Mouse (Mus musculus) T-helper 2 cell (primary cell): ENCODE measurements around the gene Stx18.

Source experiments
- in situ Hi-C: fragments of 300-600 bp; cut with MboI, MseI; formaldehyde crosslinking; loops from one replicate; pipeline ENCODE4 v1.15.1; 2025; ENCODE audit warnings: high pct_unique_total_duplicates

Stx18 gene

DNA sequence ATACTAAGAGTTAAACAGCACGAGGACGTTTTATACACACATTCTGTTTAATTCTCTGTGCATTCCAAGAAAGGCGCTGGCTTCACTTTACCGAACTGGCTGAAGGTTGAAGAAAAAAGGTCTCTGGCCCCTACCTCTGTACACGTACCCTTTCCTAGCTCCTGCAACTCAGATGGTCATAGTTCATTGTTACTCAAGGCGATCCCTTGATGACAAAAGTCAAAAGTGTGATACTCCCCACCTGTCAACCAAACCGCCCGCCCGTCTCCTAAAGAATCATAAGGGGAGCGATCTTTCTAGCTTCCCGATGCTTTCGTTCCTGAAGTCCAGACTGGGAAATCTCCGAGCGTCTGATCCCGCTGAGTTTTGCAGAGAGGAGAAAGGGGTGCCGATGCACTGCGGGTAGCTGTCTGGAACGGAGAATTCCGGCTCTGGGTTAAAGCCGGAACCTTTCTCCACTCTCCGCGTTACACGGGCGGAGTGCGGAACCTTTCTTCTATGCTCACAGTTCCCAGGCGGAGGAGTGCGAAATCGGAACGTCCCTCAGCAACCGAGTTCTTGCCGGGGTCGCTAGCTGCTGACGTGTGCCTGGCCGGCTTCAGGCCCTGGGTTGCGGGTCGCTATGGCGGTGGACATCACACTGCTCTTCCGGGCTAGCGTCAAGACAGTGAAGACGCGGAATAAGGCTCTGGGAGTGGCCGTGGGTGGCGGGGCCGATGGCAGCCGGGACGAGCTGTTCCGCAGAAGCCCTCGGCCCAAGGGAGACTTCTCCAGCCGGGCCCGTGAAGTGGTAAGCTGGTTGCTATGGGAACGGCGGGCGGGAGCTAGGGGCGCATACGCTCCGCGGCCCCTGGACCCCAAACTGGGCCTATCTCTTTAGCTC lies at the start of gene Stx18:
Gene Stx18 (plus strand): TSS at position 33 of the 883 bp plus-strand sequence.
- in situ Hi-C loops: no loop called here

DNA sequence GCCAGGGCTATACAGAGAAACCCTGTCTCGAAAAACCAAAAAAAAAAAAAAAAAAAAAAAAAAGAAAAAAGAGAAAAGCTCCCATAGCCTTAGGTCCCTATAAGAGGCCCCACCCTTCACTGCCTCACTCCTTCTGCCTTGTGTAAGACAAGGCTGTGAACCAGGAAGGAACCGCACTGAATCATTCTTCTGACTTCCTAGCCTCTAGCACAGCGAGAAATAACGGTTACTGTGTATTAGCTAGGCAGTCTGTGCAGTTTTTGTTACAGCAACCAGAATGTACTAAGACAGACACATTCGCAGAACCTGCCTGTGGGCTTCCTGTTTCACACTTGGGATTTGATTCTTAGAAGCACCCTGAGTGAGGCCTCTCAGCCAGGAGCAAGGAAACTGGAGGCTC lies 46.2 kb upstream of the Stx18 start:
- in situ Hi-C loops: no loop called here

DNA sequence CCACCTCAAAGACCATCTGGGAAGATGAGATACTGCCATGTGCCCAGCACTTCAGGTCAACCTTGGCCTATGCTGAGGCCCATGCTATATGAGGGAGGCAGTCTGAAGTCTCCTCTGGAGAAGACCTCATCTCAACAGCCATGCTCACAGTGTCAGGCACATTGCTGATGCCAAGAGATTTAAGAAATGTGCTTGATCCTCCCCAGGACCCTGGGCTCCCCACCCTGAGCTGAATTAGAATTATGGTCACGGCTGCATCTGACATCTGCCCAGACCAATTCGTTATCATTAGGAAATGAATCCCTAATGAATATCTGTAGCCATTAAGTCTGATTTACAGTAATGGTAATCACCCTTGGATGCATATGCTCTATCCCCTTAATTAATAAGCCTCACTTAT lies 39.7 kb upstream of the Stx18 start:
- in situ Hi-C loops: loop anchor here (5.0 kb wide), 1 partner anchor 62 kb away; no protein-coding TSS in a partner anchor

DNA sequence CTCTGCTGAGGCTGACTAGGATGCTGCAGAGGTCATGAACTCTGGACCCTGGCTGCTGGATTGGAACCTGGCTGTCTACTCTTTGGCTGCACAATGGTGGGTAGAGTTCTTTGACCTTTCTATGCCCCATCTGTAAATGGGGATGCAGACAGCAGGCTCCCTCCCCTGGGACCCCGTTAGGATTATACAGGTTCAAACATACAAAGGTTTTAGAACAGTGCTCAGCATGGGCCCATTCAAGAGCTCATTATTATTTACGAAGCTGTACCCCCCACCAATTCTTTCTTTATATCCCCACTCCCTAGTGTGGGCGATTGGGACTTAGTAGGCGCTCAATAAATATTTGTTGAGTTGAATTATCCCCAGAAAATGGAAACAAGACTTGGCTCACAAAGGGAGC lies 36.0 kb upstream of the Stx18 start:
- in situ Hi-C loops: no loop called here

DNA sequence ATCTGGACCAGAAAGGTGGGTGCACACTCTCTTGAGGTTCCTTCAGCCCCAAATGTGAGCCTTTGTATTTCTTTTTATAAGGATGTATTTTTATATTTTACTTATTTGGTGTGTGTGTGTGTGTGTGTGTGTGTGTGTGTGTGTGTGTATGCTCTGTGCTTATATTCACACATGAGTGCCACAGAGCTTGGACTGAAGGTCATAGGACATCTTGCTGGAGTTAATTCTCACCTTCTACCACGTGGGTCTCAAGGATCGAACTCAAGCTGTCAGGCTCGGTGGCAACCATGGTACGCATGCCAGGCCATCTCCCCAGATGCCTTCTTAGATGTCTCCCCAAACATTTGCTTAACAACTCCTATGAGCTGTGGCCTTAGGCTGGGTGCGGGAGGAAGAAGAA lies 33.8 kb upstream of the Stx18 start:
- in situ Hi-C loops: no loop called here

DNA sequence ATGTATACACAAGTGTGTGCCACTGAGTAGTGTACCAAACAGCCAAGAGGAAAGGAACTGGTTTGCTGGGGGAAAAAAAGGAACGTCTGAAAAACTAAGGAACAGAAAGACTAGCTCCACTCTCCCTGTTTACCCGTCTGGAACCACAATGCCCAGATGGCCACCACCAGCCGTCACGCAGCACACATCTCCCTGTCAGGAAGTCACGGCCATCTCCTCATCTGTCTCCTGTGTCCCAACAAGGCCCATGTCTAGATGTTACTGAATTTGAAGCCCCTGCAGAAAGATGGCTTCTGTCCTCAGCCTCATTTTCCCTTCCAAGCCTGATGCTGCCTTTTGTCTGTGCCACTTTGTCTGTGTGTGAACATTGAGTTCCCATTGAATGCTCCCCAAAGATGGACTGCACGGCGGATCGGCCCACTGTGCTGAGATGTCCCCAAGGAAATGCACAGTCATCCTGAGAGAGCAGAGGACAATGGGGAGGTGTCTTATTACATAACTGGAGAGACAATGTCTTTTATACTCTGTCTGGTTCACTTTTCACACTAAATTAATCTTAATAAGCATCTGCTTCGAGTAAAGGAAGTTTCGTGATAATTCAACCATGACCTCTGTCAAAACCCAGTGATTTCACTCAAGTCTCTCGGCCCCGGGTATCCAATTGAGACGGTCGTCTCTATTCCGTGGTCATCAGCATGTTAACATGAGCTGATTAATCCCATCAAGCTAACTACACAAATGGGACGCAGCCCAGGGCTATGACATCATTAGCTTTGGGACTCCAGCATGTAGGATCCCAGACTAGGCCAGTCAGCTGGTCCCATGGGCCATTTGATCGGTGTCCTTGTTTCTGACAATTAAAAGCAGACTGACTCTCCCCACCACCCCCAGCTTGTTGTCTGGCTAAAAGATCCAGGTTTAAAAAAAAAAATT lies 31.9 kb upstream of the Stx18 start:
- in situ Hi-C loops: no loop called here

DNA sequence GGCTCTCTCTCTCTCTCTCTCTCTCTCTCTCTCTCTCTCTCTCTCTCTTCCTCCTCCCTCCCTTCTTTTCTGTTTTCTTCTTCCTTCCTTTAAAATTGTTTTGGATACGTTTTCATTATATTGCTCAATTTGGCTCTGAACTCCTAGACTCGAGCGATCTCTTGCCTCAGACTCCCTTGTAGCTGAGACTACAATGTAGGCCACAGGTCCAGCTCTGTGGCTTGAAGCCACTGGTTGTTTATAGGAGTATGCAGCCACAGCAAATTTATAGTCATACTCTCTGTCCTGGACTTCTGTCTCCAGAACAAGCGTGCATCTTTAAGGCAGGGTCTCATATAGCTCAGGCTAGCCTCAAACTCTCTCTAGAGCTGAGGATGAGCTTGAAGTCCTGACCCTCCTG lies 29.5 kb upstream of the Stx18 start:
- in situ Hi-C loops: no loop called here

DNA sequence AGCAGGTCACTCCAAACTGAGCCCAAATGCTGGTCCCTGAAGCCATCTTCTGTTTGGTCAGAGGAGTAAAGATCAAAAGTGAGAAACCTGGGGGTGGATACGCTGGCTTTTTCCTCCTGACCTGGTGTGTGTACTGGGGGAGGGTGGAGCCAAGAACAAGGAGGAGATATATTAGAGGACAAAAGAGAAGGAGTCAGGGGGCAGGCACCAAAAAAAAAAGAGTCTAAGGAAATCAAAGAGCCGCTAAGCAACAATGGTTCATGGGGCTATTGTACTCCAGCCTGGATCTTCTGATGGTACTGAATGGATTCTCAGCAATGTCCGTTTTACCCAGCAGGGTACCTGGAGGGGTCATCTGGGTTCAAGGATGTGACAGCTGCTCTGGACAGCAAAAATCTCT lies 23.6 kb upstream of the Stx18 start:
- in situ Hi-C loops: no loop called here

DNA sequence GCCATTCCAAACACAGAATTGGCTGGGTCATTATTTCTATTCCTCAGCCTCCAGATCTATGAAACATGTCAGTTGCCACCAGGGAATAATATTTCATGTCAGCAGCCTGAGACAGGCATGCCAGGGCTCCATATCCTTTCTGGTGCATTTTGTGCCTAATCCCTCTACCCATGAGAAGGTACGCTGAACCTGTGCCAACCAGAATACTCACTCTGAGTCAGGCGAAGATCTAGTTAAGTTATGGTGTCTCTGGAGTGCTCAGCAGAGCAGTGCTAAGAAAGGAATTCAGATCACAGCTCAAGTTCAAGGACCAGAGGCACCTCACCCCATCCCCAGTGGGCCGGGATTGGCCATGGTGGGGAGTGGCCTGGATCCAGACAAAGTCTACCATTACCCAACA lies 21.6 kb upstream of the Stx18 start:
- in situ Hi-C loops: no loop called here

DNA sequence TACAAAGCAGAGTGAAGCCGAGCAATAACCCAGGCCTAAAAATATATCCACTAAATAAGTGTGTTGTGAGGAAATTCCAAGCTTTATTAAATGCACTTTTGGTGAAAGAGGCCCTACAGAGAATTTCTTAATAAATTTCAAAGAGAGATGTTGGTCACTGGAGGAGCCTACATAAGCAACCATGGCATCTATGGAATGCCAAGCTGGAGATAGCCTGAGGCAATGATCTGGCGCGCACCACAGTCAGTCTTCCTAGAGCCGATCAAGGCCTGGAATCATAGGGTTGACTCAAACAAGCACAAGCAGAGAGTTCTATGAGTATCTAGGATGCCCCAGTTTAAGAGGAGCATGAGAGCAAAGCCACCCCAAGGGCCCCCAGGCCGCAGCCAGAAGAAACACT lies 10.9 kb upstream of the Stx18 start:
- in situ Hi-C loops: no loop called here

DNA sequence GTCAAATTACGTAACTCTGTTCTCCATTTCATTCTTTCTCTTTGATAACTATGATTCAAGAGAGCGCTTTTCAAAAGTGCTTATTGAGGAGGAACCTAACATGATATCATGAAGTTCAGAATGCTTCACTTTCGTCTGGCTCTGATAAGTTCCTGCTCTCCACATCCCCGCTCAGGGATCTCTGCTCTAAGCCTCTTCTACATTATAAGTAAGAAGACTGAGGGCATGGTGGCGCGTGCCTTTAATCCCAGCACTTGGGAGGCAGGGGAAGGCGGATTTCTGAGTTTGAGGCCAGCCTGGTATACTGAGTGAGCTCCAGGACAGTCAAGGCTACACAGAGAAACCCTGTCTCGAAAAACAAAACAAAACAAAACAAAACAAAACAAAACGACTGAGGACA lies 268 bp upstream of the Stx18 start:
- in situ Hi-C loops: no loop called here

DNA sequence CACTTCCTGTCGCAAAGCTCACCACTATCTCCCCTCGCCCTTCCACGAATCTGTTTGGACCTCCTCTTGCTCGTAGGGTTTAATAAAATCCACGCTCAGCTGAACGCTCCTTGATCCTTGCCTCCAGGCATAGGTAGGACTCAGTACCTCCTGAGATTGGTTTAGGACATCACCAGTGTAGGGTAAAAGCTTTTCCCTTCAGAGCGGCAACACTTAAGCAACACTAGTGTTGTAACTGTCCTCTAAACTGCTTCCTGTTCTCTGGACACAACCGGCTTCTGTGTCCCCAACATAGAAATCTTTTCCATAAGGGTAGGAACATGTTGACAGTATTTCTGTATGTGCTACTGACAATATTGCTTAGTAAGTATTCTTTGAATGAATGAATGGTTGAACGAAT lies 1.3 kb downstream of the Stx18 start:
- in situ Hi-C loops: no loop called here

DNA sequence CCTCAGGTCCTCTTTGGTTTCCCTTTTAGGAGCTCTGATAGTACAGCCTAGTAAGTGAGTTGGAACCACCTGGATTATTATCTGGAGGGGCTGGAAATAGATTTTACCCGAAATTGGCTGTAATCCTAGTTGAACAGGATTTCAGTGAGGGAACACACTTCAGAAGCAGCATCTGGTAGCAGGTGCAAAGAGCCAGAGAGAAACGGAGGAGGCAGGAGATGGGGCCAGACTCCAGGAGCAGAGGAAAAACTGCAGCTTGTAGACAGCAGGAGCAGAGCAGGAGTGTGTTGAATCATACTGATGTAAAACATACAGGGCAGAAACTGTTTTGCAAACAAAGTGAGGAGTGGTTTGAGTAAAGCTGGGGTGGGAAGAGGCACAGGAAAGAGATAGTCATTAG lies 6.4 kb downstream of the Stx18 start:
- in situ Hi-C loops: no loop called here

DNA sequence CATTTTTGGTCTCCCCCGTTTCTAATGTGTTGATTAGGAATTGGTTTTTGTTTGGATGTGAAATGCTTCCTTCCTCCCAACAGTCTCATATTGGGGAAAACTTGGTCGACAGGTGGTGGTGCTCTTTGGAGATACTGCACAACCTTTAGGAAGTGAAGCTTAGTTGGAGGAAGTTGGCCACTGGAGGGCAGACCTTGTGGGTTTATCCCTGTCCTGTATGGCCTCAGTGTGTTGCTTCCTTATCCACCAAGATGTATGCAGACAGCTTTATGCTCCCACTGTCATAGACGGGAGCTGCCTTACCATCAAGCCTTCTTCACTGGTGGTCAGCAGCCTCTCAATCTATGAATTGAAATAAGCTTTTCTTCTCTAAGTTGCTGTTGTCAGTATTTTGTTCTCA lies 9.6 kb downstream of the Stx18 start:
- in situ Hi-C loops: no loop called here

DNA sequence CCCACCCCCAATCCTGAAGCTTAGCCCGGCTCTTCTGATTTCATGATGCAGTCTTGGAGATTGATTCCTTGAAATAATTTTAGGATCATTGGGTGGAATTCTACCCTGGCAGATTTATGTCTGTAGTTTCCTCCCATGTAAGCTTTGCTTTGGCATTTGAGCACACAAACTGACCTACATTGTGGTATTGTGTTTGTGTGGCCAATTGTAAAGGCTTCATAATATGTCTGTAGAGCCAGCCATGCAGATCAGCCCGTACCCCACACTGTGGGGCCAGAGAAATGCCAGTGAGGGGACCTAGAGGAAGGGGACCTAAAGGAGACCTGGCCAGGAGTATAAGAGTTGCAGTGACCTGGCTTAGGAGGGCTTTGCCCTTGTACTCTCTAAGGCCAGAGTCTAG lies 22.5 kb downstream of the Stx18 start:
- in situ Hi-C loops: no loop called here

DNA sequence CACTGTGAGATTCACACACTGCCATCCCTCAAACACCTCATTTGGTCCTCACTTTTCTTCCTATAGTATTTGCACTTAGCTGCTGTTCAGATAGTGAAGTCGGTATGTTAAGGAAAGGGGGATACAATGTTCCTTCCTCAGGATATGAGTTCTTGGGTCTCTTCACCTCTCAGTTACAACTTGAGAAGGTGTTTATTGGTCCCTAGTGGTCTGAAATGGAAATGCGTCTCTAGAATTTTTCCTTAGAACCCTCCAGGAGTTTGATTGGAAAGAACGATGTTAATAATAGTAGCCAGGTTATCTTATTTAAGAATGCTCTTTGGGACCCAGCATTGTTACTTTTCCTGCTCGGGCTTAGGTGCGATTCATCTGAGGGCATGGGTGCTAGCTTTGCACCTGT lies 24.2 kb downstream of the Stx18 start:
- in situ Hi-C loops: no loop called here

DNA sequence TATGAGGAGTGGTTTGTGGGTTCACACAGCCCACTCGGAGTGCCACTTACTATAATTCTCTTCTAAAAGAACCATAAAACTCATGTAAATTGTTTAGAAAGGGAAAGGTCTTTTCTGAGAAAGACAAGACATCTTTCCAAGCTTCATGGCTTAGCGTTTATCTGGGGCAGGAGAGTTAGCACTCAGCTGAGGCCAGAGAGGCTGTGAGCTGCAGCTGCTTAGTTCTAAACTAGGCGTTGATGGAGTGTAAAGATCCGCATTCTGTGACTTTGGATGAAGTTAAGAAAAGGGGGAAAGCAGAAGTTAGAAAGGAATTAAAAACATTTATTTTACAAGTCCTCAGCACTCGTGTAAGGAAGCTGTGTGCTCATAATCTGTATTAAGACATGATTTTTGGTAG lies 24.8 kb downstream of the Stx18 start:
- in situ Hi-C loops: no loop called here

DNA sequence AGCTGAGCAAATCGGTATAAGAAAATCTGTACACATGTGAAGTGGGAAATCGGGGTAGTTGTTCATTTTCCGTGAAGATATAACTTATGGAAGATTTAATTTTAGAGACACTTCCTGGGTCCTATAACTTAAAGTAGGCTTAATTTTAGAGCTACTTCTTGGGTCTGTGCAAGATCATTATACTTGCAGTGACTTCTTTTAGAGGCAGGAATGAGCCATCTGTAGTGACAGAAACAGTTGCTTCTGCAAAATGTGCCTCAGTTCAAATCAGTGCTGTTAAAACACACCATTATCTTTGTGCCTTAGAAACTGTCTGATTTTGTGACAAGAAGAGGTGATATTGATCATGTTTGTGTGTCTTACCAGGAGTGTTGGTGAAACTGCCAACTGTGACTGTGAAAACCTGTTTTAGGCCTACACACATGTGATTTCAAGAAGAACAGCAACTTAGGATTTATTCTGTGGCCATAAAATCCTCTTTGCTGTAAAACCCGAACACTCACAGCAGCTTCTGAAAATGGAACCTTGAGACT lies 25.6 kb downstream of the Stx18 start:
- in situ Hi-C loops: no loop called here

DNA sequence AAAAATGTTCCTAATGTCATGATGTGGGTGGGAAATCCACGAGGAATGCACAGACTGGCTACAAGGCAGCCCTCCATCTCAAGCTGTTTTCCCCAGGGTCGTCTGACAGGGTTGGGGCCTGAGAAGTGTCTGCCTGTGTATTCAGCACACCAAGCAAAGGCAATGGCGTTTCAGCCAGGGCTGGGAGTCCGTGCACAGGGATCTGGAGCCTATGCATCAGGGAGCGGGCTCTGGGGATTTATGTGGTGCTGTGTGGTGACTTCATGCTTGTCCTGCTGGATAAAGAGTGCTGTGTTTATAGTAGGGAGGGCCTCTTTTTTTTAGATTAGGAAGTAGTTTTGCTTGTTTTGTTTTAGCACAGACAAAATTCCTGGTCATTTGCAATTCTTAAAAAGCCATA lies 26.2 kb downstream of the Stx18 start:
- in situ Hi-C loops: no loop called here

DNA sequence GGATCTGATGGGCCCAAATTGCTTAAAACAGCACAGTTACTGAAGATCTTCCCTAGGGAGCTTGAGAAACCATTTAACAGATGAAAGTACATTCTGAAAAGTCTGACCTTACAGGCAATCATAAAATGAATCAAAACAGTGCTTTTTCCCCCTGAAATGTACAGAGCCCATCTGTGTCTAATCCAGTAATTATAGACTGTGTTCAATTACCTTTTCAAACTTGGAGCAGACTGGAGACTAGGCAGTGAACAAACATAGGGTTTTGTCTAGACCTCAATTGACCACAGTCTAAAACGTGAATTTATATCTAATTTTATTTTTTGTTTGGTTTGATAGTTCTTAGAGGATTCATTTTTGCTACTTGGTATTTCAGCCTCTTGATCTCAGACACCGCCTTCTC lies 26.9 kb downstream of the Stx18 start:
- in situ Hi-C loops: no loop called here

DNA sequence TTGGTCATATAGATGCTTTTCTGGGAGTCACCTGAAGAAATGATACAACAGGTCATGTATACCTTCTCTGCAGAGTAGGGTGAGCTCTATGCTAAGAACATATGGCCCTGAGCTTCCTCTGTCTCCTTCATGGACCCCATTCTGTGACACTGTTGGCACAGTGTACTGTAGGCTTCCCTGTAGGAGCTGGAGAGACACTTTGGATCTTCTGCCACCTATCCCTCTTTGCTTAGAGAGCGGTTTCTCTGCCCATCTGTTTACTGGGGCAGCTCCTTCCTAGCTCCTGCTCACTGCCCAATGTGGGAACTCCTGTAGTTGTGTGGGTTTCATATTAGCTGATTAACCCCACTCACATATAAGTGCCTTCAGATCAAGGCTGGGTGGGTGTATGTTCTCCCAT lies 28.1 kb downstream of the Stx18 start:
- in situ Hi-C loops: no loop called here

DNA sequence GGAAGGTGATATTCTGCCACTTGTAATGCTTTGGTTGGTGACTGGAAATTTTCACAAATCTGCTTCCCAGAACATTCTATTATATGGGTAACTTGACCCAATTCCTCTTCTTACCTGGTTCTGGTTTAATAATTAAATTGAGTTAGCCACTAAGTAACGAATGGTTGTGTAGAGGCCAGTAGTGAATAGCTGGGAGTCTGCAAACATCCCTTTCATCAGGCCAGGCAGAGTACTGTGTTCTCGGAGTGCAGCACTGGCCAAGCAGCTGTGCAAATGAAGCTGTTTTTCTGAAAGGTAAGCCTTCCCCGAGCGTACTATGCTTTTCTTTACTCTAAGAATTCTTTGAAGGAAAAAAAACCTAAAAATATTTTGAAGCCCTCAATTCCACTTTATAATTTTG lies 37.8 kb downstream of the Stx18 start:
- in situ Hi-C loops: no loop called here

DNA sequence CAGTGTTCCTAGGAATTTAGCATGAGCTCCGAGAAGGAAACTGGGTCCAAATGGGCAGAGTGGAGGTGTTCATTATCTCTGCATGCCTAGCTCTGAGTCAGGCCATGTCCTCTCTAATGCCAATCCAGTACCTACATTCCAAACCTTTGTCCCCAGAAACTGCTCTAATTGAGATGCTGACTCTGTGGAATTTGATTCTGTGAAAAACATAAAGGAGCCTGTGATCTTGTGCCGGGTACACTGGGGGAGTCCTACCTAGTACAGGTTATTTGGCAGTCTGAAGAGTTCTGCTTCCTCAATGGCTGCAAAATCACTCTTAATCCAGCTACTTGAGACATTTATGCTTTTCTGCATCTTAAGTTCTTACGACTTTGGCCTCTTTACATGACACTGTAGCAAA lies 40.0 kb downstream of the Stx18 start:
- in situ Hi-C loops: no loop called here
